In genomic region chr17:15343071-15343822, GRCm38 (mm10) we compare ENCODE assay signal across 9 mouse cellular contexts. TPM values are rescaled to one million over a fixed set of nuclear protein-coding genes. Genes with fewer than 3 reads are reported as not detected.
DNase-seq lines count a peak whose midpoint lies in the region; ATAC-seq lines count a peak whose summit lies in the region.
"Had no signal": no experiment of that assay in that cellular context is flagged by ENCODE, and none has a peak within 500 bp of the region (broad histone marks: within the 10 kb centered on the region; RNA-seq: fewer than 3 reads in every experiment).

No protein-coding gene starts in this region.

- H3K9me3 ChIP-seq in heart, embryonic 10.5 days, result no peaks in the 10 kb centered on the region
- H3K9me3 ChIP-seq in hindbrain, embryonic 11.5 days (ENCODE audit: control insufficient read depth, low read length), result no peaks in the 10 kb centered on the region
- no peaks in the 10 kb centered on the region for H3K9me3 ChIP-seq in midbrain, embryonic 14.5 days (ENCODE audit: control insufficient read depth, low read length)

- intact Hi-C loops in heart, postnatal 10 days (cut with DNase I), result no loop called here

- no peaks in the 10 kb centered on the region for H3K36me3 ChIP-seq in heart, embryonic 10.5 days
- no peaks in the 10 kb centered on the region for H3K36me3 ChIP-seq in hindbrain, embryonic 11.5 days (ENCODE audit: control insufficient read depth, insufficient read depth, low read length)
- H3K36me3 ChIP-seq in midbrain, embryonic 14.5 days (ENCODE audit: control insufficient read depth, insufficient read depth, low read length), result no peaks in the 10 kb centered on the region

- 25% methylated on average over 14 of the region's 14 CpGs for WGBS in heart, embryonic 10.5 days
- 28% methylated on average over 14 of the region's 14 CpGs for WGBS in hindbrain, embryonic 11.5 days
- WGBS in midbrain, embryonic 14.5 days, result 22% methylated on average over 14 of the region's 14 CpGs

- peak overlapping the region; percentile 39 for H3K4me3 ChIP-seq in heart, embryonic 10.5 days
- no peak overlapping the region for H3K4me3 ChIP-seq in hindbrain, embryonic 11.5 days (ENCODE audit: low read depth, low read length)
- H3K4me3 ChIP-seq in midbrain, embryonic 14.5 days (replicated peaks; ENCODE audit: low read depth, low read length), result no peak overlapping the region; the same call in 1 of the 2 replicates
- H3K4me3 ChIP-seq: erythroblast, embryonic 14.5 days had no signal

- no peak for DNase-seq in heart, embryonic 10.5 days (ENCODE audit: low spot score)
- no peak for DNase-seq in heart, postnatal 10 days
- peak; percentile 77 for DNase-seq in cerebellum, adult 9-10 months
- DNase-seq in hindbrain, embryonic 11.5 days (ENCODE audit: low spot score), result peak; percentile 77
- DNase-seq in midbrain, embryonic 14.5 days, result peak; percentile 82
- DNase-seq in gastrocnemius, postnatal 10 days, result no peak
- no peak for DNase-seq in T-cell, adult 2 months (ENCODE audit: low spot score)
- no peak for DNase-seq in frontal cortex, postnatal 25 days (ENCODE audit: low spot score in 2 of 2)

- no peak overlapping the region for H3K9ac ChIP-seq in hindbrain, embryonic 11.5 days (ENCODE audit: low read depth, low read length)
- H3K9ac ChIP-seq in midbrain, embryonic 14.5 days (replicated peaks; ENCODE audit: low read length), result peak overlapping the region; percentile 32

- H3K27me3 ChIP-seq in heart, embryonic 10.5 days (ENCODE audit: insufficient read depth, poor library complexity, severe bottlenecking), result no peaks in the 10 kb centered on the region
- no peaks in the 10 kb centered on the region for H3K27me3 ChIP-seq in hindbrain, embryonic 11.5 days (ENCODE audit: control insufficient read depth, insufficient read depth, low read length)
- H3K27me3 ChIP-seq in midbrain, embryonic 14.5 days (ENCODE audit: control insufficient read depth, insufficient read depth, low read length), result no peaks in the 10 kb centered on the region

- peak; percentile 96 for ATAC-seq in hindbrain, embryonic 11.5 days (ENCODE audit: low FRiP score)
- ATAC-seq in midbrain, embryonic 14.5 days (ENCODE audit: low FRiP score, low TSS enrichment), result peak; percentile 88

- H3K4me2 ChIP-seq in hindbrain, embryonic 11.5 days (replicated peaks; ENCODE audit: low read depth, low read length), result peak overlapping the region; percentile 23
- peak overlapping the region; percentile 47 for H3K4me2 ChIP-seq in midbrain, embryonic 14.5 days (ENCODE audit: low read length)

- peaks cover 6% of the 10 kb centered on the region for H3K4me1 ChIP-seq in heart, embryonic 10.5 days
- H3K4me1 ChIP-seq in hindbrain, embryonic 11.5 days (replicated peaks; ENCODE audit: control insufficient read depth, insufficient read depth, low read length), result peaks cover 5% of the 10 kb centered on the region; the same call in 1 of the 2 replicates
- peaks cover 13% of the 10 kb centered on the region for H3K4me1 ChIP-seq in midbrain, embryonic 14.5 days (ENCODE audit: control insufficient read depth, insufficient read depth, low read length)

- H3K27ac ChIP-seq in heart, embryonic 10.5 days, result 0 out of 2 replicates have a peak overlapping the region, but pooled peaks have one; percentile 24
- peak overlapping the region; percentile 51; the same call in 1 of the 2 replicates for H3K27ac ChIP-seq in hindbrain, embryonic 11.5 days (ENCODE audit: low read depth, low read length)
- H3K27ac ChIP-seq in midbrain, embryonic 14.5 days (replicated peaks; ENCODE audit: low read depth, low read length), result peak overlapping the region; percentile 47

RNA-seq across cellular contexts. Expression of gene Dll1, which starts 33.4 kb away (rescaled TPM):
- 4.9 and 9.7 TPM in 2 replicates for polyA plus RNA-seq in heart, embryonic 10.5 days (2016; fragmentation: Nextera tagmentation; extraction: Ambion mirVana)
- 1 to 10 TPM; 8.4 to 8.5 TPM for total RNA-seq in heart, postnatal 10 days (2021)
- polyA plus RNA-seq in hindbrain, embryonic 11.5 days (2014; fragmentation: Nextera tagmentation; extraction: Ambion mirVana), result 59.6 and 64.3 TPM in 2 replicates
- 23.5 and 24.4 TPM in 2 replicates for polyA plus RNA-seq in midbrain, embryonic 14.5 days (2014; fragmentation: Nextera tagmentation; extraction: Ambion mirVana)
- total RNA-seq in gastrocnemius, postnatal 10 days (2021), result 10 to 100 TPM; 10.3 to 14.7 TPM

RNA-seq across cellular contexts. Expression of gene Fam120b, which starts 52.8 kb away (rescaled TPM):
- 17.2 and 20.0 TPM in 2 replicates for polyA plus RNA-seq in heart, embryonic 10.5 days (2016; fragmentation: Nextera tagmentation; extraction: Ambion mirVana)
- total RNA-seq in heart, postnatal 10 days (2021), result 10 to 100 TPM; 10.8 to 11.5 TPM
- 34.7 and 35.8 TPM in 2 replicates for polyA plus RNA-seq in hindbrain, embryonic 11.5 days (2014; fragmentation: Nextera tagmentation; extraction: Ambion mirVana)
- polyA plus RNA-seq in midbrain, embryonic 14.5 days (2014; fragmentation: Nextera tagmentation; extraction: Ambion mirVana), result 36.9 and 49.1 TPM in 2 replicates
- total RNA-seq in gastrocnemius, postnatal 10 days (2021), result 10 to 100 TPM in 1 of 2 experiments, 1 to 10 TPM in 1; 9.8 to 12.0 TPM

Comparison
In these comparisons a context has a peak if more than half of its experiments do, and no peak if none do; other contexts are left out.
1. DNase-seq: peak in cerebellum, adult 9-10 months (single experiment), hindbrain, embryonic 11.5 days (single experiment) and midbrain, embryonic 14.5 days (single experiment); none in heart, embryonic 10.5 days (single experiment), heart, postnatal 10 days (0 of 2), gastrocnemius, postnatal 10 days (single experiment), T-cell, adult 2 months (single experiment) and frontal cortex, postnatal 25 days (0 of 2).
2. Peak in every context shown above with its lines, with median percentiles within 50 percentile points of each other: H3K27ac ChIP-seq.